Mouse (Mus musculus) kidney, embryonic 15.5 days (tissue): ENCODE results near the gene Rasl10b. TPM values are rescaled to one million over a fixed set of nuclear protein-coding genes. Genes with fewer than 3 reads are reported as not detected.

Source experiments
- polyA plus RNA-seq: library from polyadenylated mRNA; unstranded; fragments of >200 nt; fragmentation: Nextera tagmentation; extraction: Ambion mirVana; gene quantifications from 2 replicates; pipeline ENCODE4 v1.2.1, GENCODE M21; 2015

The Rasl10b gene
- polyA plus RNA-seq, 1 experiment from 2014 or later: 1.6 TPM

Other genes starting within 250 kb of the Rasl10b start
- 0.09 and 0.24 TPM in 2 replicates for gene Slfn4, start 234.0 kb upstream of the Rasl10b start, polyA plus RNA-seq
- gene Slfn3, start 217.8 kb upstream of the Rasl10b start, polyA plus RNA-seq: 2.1 and 2.5 TPM in 2 replicates
- 0.30 and 0.66 TPM in 2 replicates for gene Slfn14, start 122.4 kb upstream of the Rasl10b start, polyA plus RNA-seq
- gene Ap2b1, start 110.1 kb upstream of the Rasl10b start, polyA plus RNA-seq: 62.5 and 65.2 TPM in 2 replicates
- gene Pex12, start 106.6 kb upstream of the Rasl10b start, polyA plus RNA-seq: 11.7 and 13.2 TPM in 2 replicates
- gene Gas2l2, start 20.3 kb downstream of the Rasl10b start, polyA plus RNA-seq: not detected in 2 replicates
- 0.35 TPM in 1 of 2 replicates, not detected in the other for gene 1700020L24Rik, start 28.5 kb downstream of the Rasl10b start, polyA plus RNA-seq
- 1.3 and 1.4 TPM in 2 replicates for gene Mmp28, start 53.9 kb downstream of the Rasl10b start, polyA plus RNA-seq
- gene Taf15, start 63.9 kb downstream of the Rasl10b start, polyA plus RNA-seq: 13.6 and 17.1 TPM in 2 replicates
- not detected in 2 replicates for gene Heatr9, start 113.0 kb downstream of the Rasl10b start, polyA plus RNA-seq
- gene Ccl5, start 121.4 kb downstream of the Rasl10b start, polyA plus RNA-seq: not detected in 2 replicates
- 4.7 and 6.1 TPM in 2 replicates for gene Ccl9, start 169.5 kb downstream of the Rasl10b start, polyA plus RNA-seq
- gene Ccl6, start 183.9 kb downstream of the Rasl10b start, polyA plus RNA-seq: 3.9 and 8.3 TPM in 2 replicates
- gene Rpl9-ps1, start 236.5 kb downstream of the Rasl10b start, polyA plus RNA-seq: not detected in 2 replicates
- gene Ccl3, start 240.2 kb downstream of the Rasl10b start, polyA plus RNA-seq: 0.37 and 0.91 TPM in 2 replicates